Mouse (Mus musculus) G1E (cell line): ENCODE measurements around the gene Dohh. TPM values are rescaled to one million over a fixed set of nuclear protein-coding genes. Genes with fewer than 3 reads are reported as not detected.
A peak's percentile ranks its signal among the peaks of the same experiment; 100 is the strongest.

Source experiments
- ATAC-seq: 2 replicates; pipeline ENCODE4 v1.8.0; 2016; ENCODE audit warnings: mild to moderate bottlenecking; ENCODE audit not compliant: insufficient number of reproducible peaks, poor library complexity, low FRiP score, severe bottlenecking; ENCODE audit errors: extremely low read depth
- DNase-seq: peaks from one replicate; pipeline ENCODE4 v3.0.0; 2012; ENCODE audit warnings: low spot score
- H3K27me3 ChIP-seq: 2 replicates; pipeline ENCODE4 v1.6.1; 2012; ENCODE audit warnings: mild to moderate bottlenecking, low read length, inconsistent platforms; ENCODE audit not compliant: insufficient read depth
- H3K36me3 ChIP-seq: replicated peaks from 2 replicates; pipeline ENCODE3; 2012; ENCODE audit warnings: mild to moderate bottlenecking, inconsistent platforms
- H3K4me1 ChIP-seq: 2 replicates; pipeline ENCODE4 v1.6.1; 2012; ENCODE audit warnings: low read depth, low read length, inconsistent platforms, mixed read lengths; ENCODE audit not compliant: insufficient read depth
- H3K4me3 ChIP-seq: 2 replicates; pipeline ENCODE4 v1.5.1; 2012; ENCODE audit warnings: low read depth, mild to moderate bottlenecking, inconsistent platforms, low read length, moderate library complexity, mixed read lengths
- H3K9me3 ChIP-seq: replicated peaks from 2 replicates; pipeline ENCODE4 v1.6.1; 2012; ENCODE audit warnings: inconsistent platforms
- CTCF ChIP-seq: IDR thresholded peaks from 2 replicates; pipeline ENCODE4 v1.5.1; 2012; ENCODE audit warnings: low read depth, low read length, inconsistent platforms, mixed read lengths
- GATA1 ChIP-seq: IDR thresholded peaks from 2 replicates; pipeline ENCODE4 v1.6.1; 2012; ENCODE audit warnings: borderline replicate concordance, low read length, inconsistent platforms, mixed read lengths
- GATA2 ChIP-seq: IDR thresholded peaks from 2 replicates; pipeline ENCODE4 v1.6.1; 2012; ENCODE audit warnings: low read depth, low read length, inconsistent platforms, borderline replicate concordance
- POLR2AphosphoS5 ChIP-seq: IDR thresholded peaks from 2 replicates; pipeline ENCODE4 v1.6.1; 2012; ENCODE audit warnings: low read depth, low read length, inconsistent platforms; ENCODE audit not compliant: insufficient replicate concordance
- TAL1 ChIP-seq: conservative IDR thresholded peaks from 2 replicates; pipeline ENCODE4 v1.6.1; 2012; ENCODE audit warnings: low read depth, low read length, inconsistent platforms, mixed read lengths
- polyA plus RNA-seq: library from polyadenylated mRNA; stranded (reverse); fragments of >175 nt; gene quantifications from 2 replicates; pipeline ENCODE4 v1.2.3, GENCODE M21; 2012
- total RNA-seq, 2 experiments: library from RNA; stranded (forward) in 1 of 2; stranded (reverse) in 1 of 2; fragments of 200-1000 nt in 1 of 2; fragments of >200 nt in 1 of 2; fragmentation: Nextera tagmentation in 1 of 2; gene quantifications; 2 replicates each; pipeline ENCODE4 v1.2.3; 2014 to 2017

The Dohh gene
- total and polyA plus RNA-seq, 3 experiments = 11.9 to 186 (median 60.4) TPM

DNA sequence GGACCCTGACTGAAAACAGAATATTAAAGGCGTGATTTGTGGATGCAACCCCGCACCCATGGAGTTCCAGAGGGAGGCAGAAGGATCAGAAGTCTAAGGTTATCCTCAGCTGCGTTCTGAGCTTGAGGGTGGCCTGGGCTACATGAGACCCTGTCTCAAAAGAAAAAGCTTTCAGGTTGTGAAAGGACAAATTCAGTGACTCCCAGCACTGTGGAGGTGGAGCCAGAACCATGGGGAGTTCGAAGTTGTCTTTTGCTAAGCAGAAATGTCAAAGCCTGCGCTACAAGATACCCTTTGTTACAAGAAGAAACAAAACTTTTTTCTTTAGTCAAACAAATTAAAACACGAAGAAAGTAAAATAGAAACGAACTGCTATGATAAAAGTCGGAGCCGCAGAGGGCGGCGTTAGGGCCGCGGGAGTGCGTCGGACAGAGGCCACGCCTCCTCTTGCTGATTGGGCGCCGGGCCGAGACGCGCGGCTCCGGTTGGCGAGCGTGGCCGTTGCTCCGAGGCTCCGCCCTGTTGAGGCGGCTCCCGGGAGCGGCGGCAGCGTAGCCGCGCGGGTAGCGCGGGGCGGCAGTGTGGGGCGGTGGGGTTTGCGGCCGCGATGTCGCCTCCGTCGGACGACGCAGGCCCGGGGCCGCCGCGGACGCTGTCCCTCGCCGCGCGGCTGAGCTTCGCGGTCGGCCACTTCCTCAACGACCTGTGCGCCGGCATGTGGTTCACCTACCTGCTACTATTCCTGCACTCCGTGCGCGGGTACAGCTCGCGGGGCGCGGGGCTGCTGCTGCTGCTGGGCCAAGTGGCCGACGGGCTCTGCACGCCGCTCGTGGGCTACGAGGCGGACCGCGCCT is 27.0 kb upstream of the Dohh start, which contains the start of gene Mfsd12:
Gene Mfsd12, plus strand, starts transcription at position 501 of the 854 bp plus-strand sequence.
- TF ChIP-seq TAL1 = no peak
- ATAC-seq = peak; percentile 55
- Histone ChIP-seq H3K27me3 (no peaks in the 10 kb centered on the region), H3K4me1 (peaks cover 82% of the 10 kb centered on the region), H3K4me3 (peak within 1 kb of the TSS; percentile 88), H3K9me3 (no peaks in the 10 kb centered on the region), H3K36me3 (peaks cover 37% of the 10 kb centered on the region)
- peak; percentile 94 for DNase-seq

GRCm38 (mm10) chr10:81358209-81358608 is 26.0 kb upstream of the Dohh start:
- TF ChIP-seq CTCF (no peak), GATA1 (no peak), TAL1 (no peak), POLR2AphosphoS5 (no peak), GATA2 (no peak)
- Histone ChIP-seq H3K36me3 (peaks cover 47% of the 10 kb centered on the region), H3K4me1 (peaks cover 85% of the 10 kb centered on the region), H3K4me3 (peak overlapping the region; percentile 88), H3K9me3 (no peaks in the 10 kb centered on the region), H3K27me3 (no peaks in the 10 kb centered on the region)
- DNase-seq (peak; percentile 41), ATAC-seq (no peak)

- H3K4me3 ChIP-seq = peak overlapping the region; percentile 88
- DNase-seq (peak; percentile 43), ATAC-seq (peak; percentile 4; the same call in 1 of the 2 replicates)
- no peaks in the 10 kb centered on the region for H3K9me3 ChIP-seq
- no peaks in the 10 kb centered on the region for H3K27me3 ChIP-seq
- peaks cover 53% of the 10 kb centered on the region for H3K36me3 ChIP-seq
- TF ChIP-seq TAL1 (no peak), GATA2 (no peak), CTCF (no peak), GATA1 (no peak), POLR2AphosphoS5 (no peak)
- peaks cover 91% of the 10 kb centered on the region for H3K4me1 ChIP-seq
Measured at GRCm38 (mm10) chr10:81358841-81359240, 25.4 kb upstream of the Dohh start.

DNA sequence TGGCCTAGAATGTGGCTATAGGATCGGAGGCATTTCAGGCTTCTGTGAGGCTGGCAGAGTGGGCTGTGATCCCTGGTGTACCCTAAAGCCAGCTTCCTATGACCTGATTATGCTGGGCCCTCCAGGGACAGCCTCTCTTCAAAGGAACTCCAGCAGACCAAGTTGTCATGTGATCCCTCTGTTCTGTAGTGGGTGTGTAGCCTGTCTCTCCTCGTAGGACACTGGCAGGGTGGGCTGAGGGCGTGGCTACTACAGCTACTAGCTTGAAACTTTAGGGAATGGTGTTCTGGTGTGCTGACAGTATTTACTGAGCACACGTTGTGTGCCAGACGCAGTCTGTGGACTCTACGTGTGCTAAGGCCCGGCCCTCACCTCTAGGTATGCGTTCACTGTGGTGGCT is 23.5 kb upstream of the Dohh start:
- Histone ChIP-seq H3K9me3 (no peaks in the 10 kb centered on the region), H3K4me3 (peak overlapping the region; percentile 66; the same call in 1 of the 2 replicates), H3K36me3 (peaks cover 72% of the 10 kb centered on the region), H3K4me1 (peaks cover 93% of the 10 kb centered on the region), H3K27me3 (no peaks in the 10 kb centered on the region)
- peak; percentile 47 for DNase-seq
- TF ChIP-seq POLR2AphosphoS5 (no peak), CTCF (no peak), GATA2 (no peak), GATA1 (no peak), TAL1 (no peak)
- peak; percentile 47 for ATAC-seq

- Histone ChIP-seq H3K4me1 (peaks cover 96% of the 10 kb centered on the region), H3K9me3 (no peaks in the 10 kb centered on the region), H3K4me3 (peak overlapping the region; percentile 64; the same call in 1 of the 2 replicates), H3K27me3 (no peaks in the 10 kb centered on the region), H3K36me3 (peaks cover 89% of the 10 kb centered on the region)
- DNase-seq (no peak), ATAC-seq (no peak)
- TF ChIP-seq GATA2 (no peak), POLR2AphosphoS5 (no peak), CTCF (no peak), GATA1 (no peak), TAL1 (no peak)
Measured at GRCm38 (mm10) chr10:81362336-81362949, 21.8 kb upstream of the Dohh start.

DNA sequence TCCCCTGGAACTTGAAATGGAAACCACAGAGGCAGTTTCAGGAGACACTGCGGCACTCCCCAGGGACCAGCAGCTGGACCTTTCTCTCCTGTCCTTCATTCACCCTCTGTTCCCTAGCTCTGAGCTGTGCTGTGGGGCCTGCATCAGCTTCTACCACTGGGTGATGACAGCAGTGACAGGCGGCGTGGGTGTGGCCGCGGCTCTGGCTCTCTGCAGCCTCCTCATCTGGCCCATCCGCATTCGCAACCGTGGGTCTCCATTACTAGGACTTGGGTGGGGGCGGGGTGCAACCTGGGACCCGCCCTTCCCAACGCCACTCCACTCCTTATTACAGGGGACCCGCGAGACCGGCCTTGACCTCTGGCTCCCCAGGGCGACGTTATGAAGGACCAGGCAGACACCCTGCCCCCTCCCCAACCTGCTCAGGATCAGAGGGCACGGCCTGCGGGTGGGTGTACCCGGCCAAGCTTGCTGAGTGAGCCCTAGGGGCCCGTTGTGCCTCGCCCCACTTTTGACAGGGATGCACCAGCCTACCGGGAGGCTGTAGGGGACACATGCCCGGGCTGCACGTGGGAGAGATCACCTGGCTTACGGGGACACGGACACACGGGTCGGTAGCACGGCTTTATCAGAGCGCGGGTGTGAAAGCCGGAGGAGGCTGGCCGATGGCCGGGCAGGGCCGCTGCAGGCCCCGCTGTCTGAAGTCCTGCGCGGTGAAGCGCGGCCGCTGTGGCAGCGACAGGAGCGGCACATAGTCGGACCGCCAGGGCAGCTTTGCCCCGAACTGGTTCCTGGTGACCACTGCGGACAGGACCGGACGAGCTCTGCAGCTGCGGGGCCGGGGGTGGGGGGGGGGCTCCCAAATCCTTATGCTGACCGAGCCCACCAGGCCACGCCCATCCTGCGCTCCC is 20.5 kb upstream of the Dohh start:
- H3K9me3 ChIP-seq = no peaks in the 10 kb centered on the region
- peak overlapping the region; percentile 34; the same call in 1 of the 2 replicates for H3K4me3 ChIP-seq
- H3K4me1 ChIP-seq = peaks cover 96% of the 10 kb centered on the region
- peaks cover 99% of the 10 kb centered on the region for H3K36me3 ChIP-seq
- TF ChIP-seq POLR2AphosphoS5 = no peak
- no peaks in the 10 kb centered on the region for H3K27me3 ChIP-seq
- ATAC-seq (no peak), DNase-seq (no peak)
